Mouse (Mus musculus): ENCODE data around the gene Ttc37. TPM values are rescaled to one million over a fixed set of nuclear protein-coding genes. Genes with fewer than 3 reads are reported as not detected.

The Ttc37 gene
- total and polyA plus RNA-seq, 3 experiments = 16.8 to 116 (median 20.3) TPM

DNA sequence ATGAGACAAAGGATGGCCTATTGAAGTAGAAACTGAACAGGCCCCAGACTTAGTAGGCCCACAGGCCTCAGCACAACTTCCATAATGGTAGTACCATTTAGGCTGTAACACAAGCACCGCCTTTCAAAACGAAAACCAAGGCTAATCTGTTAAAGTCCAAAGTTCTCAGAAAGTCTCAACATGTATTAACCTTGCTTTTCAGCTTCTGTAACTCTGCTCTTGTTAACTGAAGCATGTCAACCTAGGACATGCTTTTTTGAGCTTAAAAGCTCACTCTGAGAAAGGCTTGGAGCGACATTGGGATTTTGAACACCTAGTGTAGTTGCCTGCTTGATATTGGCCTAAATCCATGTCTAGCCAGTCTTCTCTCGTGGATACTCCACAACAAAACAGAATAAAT is 38.9 kb upstream of the Ttc37 start:
- H3K79me2 ChIP-seq (ENCODE audit: control insufficient read depth, insufficient read depth, low read length, poor library complexity) = no peaks in the 10 kb centered on the region
- H3K27ac ChIP-seq (ENCODE audit: control insufficient read depth, low read depth, low read length) = no peak overlapping the region
- no peaks in the 10 kb centered on the region for H3K4me1 ChIP-seq (ENCODE audit: control insufficient read depth in 1 of 2, insufficient read depth in 2 of 2, low read length in 2 of 2)
- H3K36me3 ChIP-seq (ENCODE audit: control insufficient read depth in 1 of 2, insufficient read depth in 2 of 2, low read length in 2 of 2) = no peaks in the 10 kb centered on the region
- no peaks in the 10 kb centered on the region for H3K27me3 ChIP-seq (ENCODE audit: control insufficient read depth in 1 of 2, insufficient read depth in 2 of 2, low read length in 2 of 2)
- TF ChIP-seq TBP (IDR thresholded peaks at IDR 0.05; ENCODE audit: low read depth, low read length) = no peak
- no peak for TF ChIP-seq SMC3 (IDR thresholded peaks at IDR 0.05; ENCODE audit: low read depth, low read length)
- TF ChIP-seq GATA1 (IDR thresholded peaks at IDR 0.05; ENCODE audit: low read depth, low read length) = no peak
- no peak for TF ChIP-seq BHLHE40 (IDR thresholded peaks at IDR 0.05; ENCODE audit: borderline replicate concordance, low read depth, low read length)
- TF ChIP-seq MYC (IDR thresholded peaks at IDR 0.05; ENCODE audit: low read depth, low read length) = no peak
- TF ChIP-seq NELFE (IDR thresholded peaks at IDR 0.05; ENCODE audit: low read depth, low read length) = no peak
- no peak for TF ChIP-seq ELF1 (IDR thresholded peaks at IDR 0.05; ENCODE audit: low read depth, low read length)
- no peak for TF ChIP-seq TAL1 (IDR thresholded peaks at IDR 0.05; ENCODE audit: low read length)
- no peak overlapping the region for H3K9ac ChIP-seq (ENCODE audit: control insufficient read depth, low read depth, low read length, poor library complexity, severe bottlenecking)
- DNase-seq (ENCODE audit: low read depth, low spot score) = no peak
- no peak overlapping the region for H3K4me3 ChIP-seq (ENCODE audit: control insufficient read depth in 1 of 2, insufficient read depth in 1 of 2, low read depth in 2 of 2, low read length in 2 of 2)
- H3K9me3 ChIP-seq (replicated peaks; ENCODE audit: insufficient read depth, low read length) = no peaks in the 10 kb centered on the region

DNA sequence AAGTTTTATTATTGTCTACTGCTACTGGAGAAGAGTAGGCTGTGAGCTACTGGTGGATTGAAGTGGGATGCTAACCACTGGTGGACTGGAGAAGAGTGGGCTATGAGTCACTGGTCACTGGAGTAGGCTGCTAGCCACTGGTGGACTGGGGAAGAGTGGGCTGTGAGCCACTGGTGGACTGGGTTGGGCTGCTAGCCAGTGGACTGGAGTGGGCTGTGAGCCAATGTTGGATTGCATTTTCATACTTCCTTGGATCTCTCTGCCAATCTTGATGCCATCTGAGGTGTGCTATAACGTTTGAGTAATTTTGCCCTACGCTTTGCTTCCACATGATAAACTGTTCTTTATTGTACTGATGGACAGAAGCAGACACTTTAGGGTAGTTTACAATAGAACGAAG is 36.4 kb upstream of the Ttc37 start:
- Histone ChIP-seq H3K4me1 (ENCODE audit: control insufficient read depth in 1 of 2, insufficient read depth in 2 of 2, low read length in 2 of 2) (no peaks in the 10 kb centered on the region), H3K27ac (ENCODE audit: control insufficient read depth, low read depth, low read length) (no peak overlapping the region), H3K79me2 (ENCODE audit: control insufficient read depth, insufficient read depth, low read length, poor library complexity) (no peaks in the 10 kb centered on the region), H3K27me3 (ENCODE audit: control insufficient read depth in 1 of 2, insufficient read depth in 2 of 2, low read length in 2 of 2) (no peaks in the 10 kb centered on the region), H3K4me3 (ENCODE audit: control insufficient read depth in 1 of 2, insufficient read depth in 1 of 2, low read depth in 2 of 2, low read length in 2 of 2) (no peak overlapping the region), H3K9me3 (replicated peaks; ENCODE audit: insufficient read depth, low read length) (no peaks in the 10 kb centered on the region), H3K9ac (ENCODE audit: control insufficient read depth, low read depth, low read length, poor library complexity, severe bottlenecking) (no peak overlapping the region), H3K36me3 (ENCODE audit: control insufficient read depth in 1 of 2, insufficient read depth in 2 of 2, low read length in 2 of 2) (no peaks in the 10 kb centered on the region)
- no peak for TF ChIP-seq USF1 (IDR thresholded peaks at IDR 0.05; ENCODE audit: low read depth, low read length)
- TF ChIP-seq SIN3A (IDR thresholded peaks at IDR 0.05; ENCODE audit: low read length) = no peak
- TF ChIP-seq CHD1 (IDR thresholded peaks at IDR 0.05; ENCODE audit: low read depth, low read length) = no peak
- TF ChIP-seq KAT2A (conservative IDR thresholded peaks at IDR 0.05; ENCODE audit: low read depth, low read length) = no peak
- no peak for TF ChIP-seq POLR2AphosphoS5 (IDR thresholded peaks at IDR 0.05; ENCODE audit: borderline replicate concordance, low read depth, low read length)
- TF ChIP-seq RCOR1 (IDR thresholded peaks at IDR 0.05; ENCODE audit: low read depth, low read length) = no peak
- DNase-seq (ENCODE audit: low read depth, low spot score) = no peak

DNA sequence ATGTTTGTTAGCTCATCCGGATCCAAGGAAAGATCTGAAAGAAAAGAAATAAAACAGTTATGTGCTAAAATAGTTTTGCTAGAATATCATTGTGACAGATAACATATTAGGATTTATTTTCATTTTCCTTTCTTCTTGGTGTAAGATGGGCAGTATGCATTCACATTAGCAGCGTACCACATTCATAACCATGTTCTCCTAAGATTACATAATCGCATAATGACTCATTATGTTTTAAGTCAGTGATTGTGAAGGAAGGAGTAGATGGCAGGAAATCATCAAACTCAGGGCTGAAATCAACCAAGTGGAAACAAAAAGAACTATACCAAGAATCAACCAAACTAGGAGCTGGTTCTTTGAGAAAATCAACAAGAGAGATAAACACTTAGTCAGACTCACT is 36.0 kb upstream of the Ttc37 start:
- Histone ChIP-seq H3K79me2 (ENCODE audit: control insufficient read depth, insufficient read depth, low read length, poor library complexity) (no peaks in the 10 kb centered on the region), H3K4me1 (ENCODE audit: control insufficient read depth in 1 of 2, insufficient read depth in 2 of 2, low read length in 2 of 2) (no peaks in the 10 kb centered on the region), H3K27me3 (ENCODE audit: control insufficient read depth in 1 of 2, insufficient read depth in 2 of 2, low read length in 2 of 2) (no peaks in the 10 kb centered on the region), H3K36me3 (ENCODE audit: control insufficient read depth in 1 of 2, insufficient read depth in 2 of 2, low read length in 2 of 2) (no peaks in the 10 kb centered on the region), H3K27ac (ENCODE audit: control insufficient read depth, low read depth, low read length) (no peak overlapping the region), H3K4me3 (ENCODE audit: control insufficient read depth in 1 of 2, insufficient read depth in 1 of 2, low read depth in 2 of 2, low read length in 2 of 2) (no peak overlapping the region), H3K9ac (ENCODE audit: control insufficient read depth, low read depth, low read length, poor library complexity, severe bottlenecking) (no peak overlapping the region), H3K9me3 (replicated peaks; ENCODE audit: insufficient read depth, low read length) (no peaks in the 10 kb centered on the region)
- no peak for TF ChIP-seq MAX (IDR thresholded peaks at IDR 0.05; ENCODE audit: low read length)
- no peak for TF ChIP-seq GATA1 (IDR thresholded peaks at IDR 0.05; ENCODE audit: low read depth, low read length)
- no peak for TF ChIP-seq E2F4 (IDR thresholded peaks at IDR 0.05; ENCODE audit: borderline replicate concordance, low read depth, low read length)
- TF ChIP-seq NELFE (IDR thresholded peaks at IDR 0.05; ENCODE audit: low read depth, low read length) = no peak
- TF ChIP-seq TCF12 (IDR thresholded peaks at IDR 0.05; ENCODE audit: low read depth, low read length) = no peak
- TF ChIP-seq KAT2A (conservative IDR thresholded peaks at IDR 0.05; ENCODE audit: low read depth, low read length) = no peak
- no peak for TF ChIP-seq USF2 (IDR thresholded peaks at IDR 0.05; ENCODE audit: borderline replicate concordance in 1 of 2, insufficient read depth in 1 of 2, low read depth in 1 of 2, low read length in 2 of 2)
- no peak for TF ChIP-seq SIN3A (IDR thresholded peaks at IDR 0.05; ENCODE audit: low read length)
- no peak for TF ChIP-seq HCFC1 (IDR thresholded peaks at IDR 0.05; ENCODE audit: low read depth, low read length)
- no peak for TF ChIP-seq CHD2 (IDR thresholded peaks at IDR 0.05; ENCODE audit: low read length)
- TF ChIP-seq POLR2AphosphoS5 (IDR thresholded peaks at IDR 0.05; ENCODE audit: borderline replicate concordance, low read depth, low read length) = no peak
- no peak for TF ChIP-seq BHLHE40 (IDR thresholded peaks at IDR 0.05; ENCODE audit: borderline replicate concordance, low read depth, low read length)
- no peak for TF ChIP-seq MYB (IDR thresholded peaks at IDR 0.05; ENCODE audit: low read depth, low read length)
- no peak for DNase-seq (ENCODE audit: low read depth, low spot score)

All from MEL (cell line).